Mouse (Mus musculus) cerebellum, adult 2 months (tissue): ENCODE data around the gene Apon. TPM values are rescaled to one million over a fixed set of nuclear protein-coding genes. Genes with fewer than 3 reads are reported as not detected.

Experiments used
- DNase-seq, 2 experiments: peaks; one replicate each; pipeline ENCODE4 v3.0.0; 2021
- H3K27ac ChIP-seq: fragments of 200-500 bp; 2 replicates; pipeline ENCODE4 v1.5.1; 2012; ENCODE audit warnings: low read length, control low read depth, inconsistent platforms; ENCODE audit not compliant: insufficient read depth
- H3K27me3 ChIP-seq: fragments of 200-500 bp; 2 replicates; pipeline ENCODE4 v1.6.1; 2012; ENCODE audit warnings: inconsistent platforms, mild to moderate bottlenecking, low read length, moderate library complexity; ENCODE audit not compliant: control insufficient read depth, insufficient read depth
- H3K4me1 ChIP-seq: fragments of 200-500 bp; 2 replicates; pipeline ENCODE4 v1.6.1; 2011; ENCODE audit warnings: low read length; ENCODE audit not compliant: control insufficient read depth, insufficient read depth
- H3K4me3 ChIP-seq: fragments of 200-500 bp; replicated peaks from 2 replicates; pipeline ENCODE3; 2011; ENCODE audit warnings: mild to moderate bottlenecking, low read depth, low read length, control low read depth; ENCODE audit not compliant: insufficient read depth
- CTCF ChIP-seq: fragments of 200-500 bp; IDR thresholded peaks from 2 replicates; pipeline ENCODE4 v1.5.1; 2011; ENCODE audit warnings: low read depth, mild to moderate bottlenecking, control low read depth, low read length, moderate library complexity, borderline replicate concordance; ENCODE audit not compliant: insufficient read depth
- POLR2A ChIP-seq: fragments of 200-500 bp; IDR thresholded peaks from 2 replicates; pipeline ENCODE4 v1.6.1; 2011; ENCODE audit warnings: low read length, control low read depth, borderline replicate concordance; ENCODE audit not compliant: insufficient read depth
- WGBS: fragments of 180-500 bp; shearing (Covaris S2); methylation state at CpG from one replicate; pipeline ENCODE4 v1.1.7; 2018; 5-methylcytosine and 5-hydroxymethylcytosine counted together
- polyA plus RNA-seq: library from polyadenylated mRNA; depleted of rRNA; stranded (reverse); fragments of >200 nt; gene quantifications from 2 replicates; pipeline ENCODE4 v1.2.3, GENCODE M21; 2012

Gene Apon
- polyA plus RNA-seq, 1 experiment, result not detected

- no peak for TF ChIP-seq CTCF
- no peak for TF ChIP-seq POLR2A
- no peaks in the 10 kb centered on the region for H3K27me3 ChIP-seq
- H3K4me1 ChIP-seq, result peaks cover 5% of the 10 kb centered on the region; the same call in 1 of the 2 replicates
- H3K4me3 ChIP-seq, result peak overlapping the region; percentile 25
- DNase-seq, result peak; percentile 38 to 56
- no peak overlapping the region for H3K27ac ChIP-seq
- WGBS, result 41% methylated on average over 15 of the region's 15 CpGs
Measured at GRCm38 (mm10) chr10:128237807-128238480, 16.0 kb upstream of the Apon start.

GRCm38 (mm10) chr10:128239140-128239539 lies 14.8 kb upstream of the Apon start:
- Histone ChIP-seq H3K4me3 (no peak overlapping the region), H3K27me3 (no peaks in the 10 kb centered on the region), H3K4me1 (peaks cover 4% of the 10 kb centered on the region; the same call in 1 of the 2 replicates), H3K27ac (no peak overlapping the region)
- TF ChIP-seq POLR2A (no peak), CTCF (no peak)
- WGBS, result over 99% methylated on average over 4 of the region's 4 CpGs
- no peak for DNase-seq

GRCm38 (mm10) chr10:128240131-128240530 lies 13.8 kb upstream of the Apon start:
- TF ChIP-seq CTCF (no peak), POLR2A (no peak)
- no peak overlapping the region for H3K4me3 ChIP-seq
- no peaks in the 10 kb centered on the region for H3K27me3 ChIP-seq
- no peak for DNase-seq
- 80% methylated on average over 18 of the region's 18 CpGs for WGBS
- H3K4me1 ChIP-seq, result peaks cover 4% of the 10 kb centered on the region; the same call in 1 of the 2 replicates
- H3K27ac ChIP-seq, result no peak overlapping the region

GRCm38 (mm10) chr10:128243252-128243651 lies 10.6 kb upstream of the Apon start:
- Histone ChIP-seq H3K27ac (no peak overlapping the region), H3K4me1 (no peaks in the 10 kb centered on the region; the same call in 1 of the 2 replicates), H3K27me3 (no peaks in the 10 kb centered on the region), H3K4me3 (no peak overlapping the region)
- no peak for TF ChIP-seq CTCF
- no peak for TF ChIP-seq POLR2A
- 89% methylated on average over 8 of the region's 8 CpGs for WGBS
- DNase-seq, result no peak

GRCm38 (mm10) chr10:128244121-128244520 lies 9.8 kb upstream of the Apon start:
- Histone ChIP-seq H3K27me3 (no peaks in the 10 kb centered on the region), H3K27ac (no peak overlapping the region), H3K4me1 (no peaks in the 10 kb centered on the region), H3K4me3 (no peak overlapping the region)
- no peak for DNase-seq
- 89% methylated on average over 15 of the region's 15 CpGs for WGBS
- no peak for TF ChIP-seq CTCF
- TF ChIP-seq POLR2A, result no peak

GRCm38 (mm10) chr10:128247020-128247732 lies 6.7 kb upstream of the Apon start:
- no peak overlapping the region for H3K27ac ChIP-seq
- no peak overlapping the region for H3K4me3 ChIP-seq

GRCm38 (mm10) chr10:128250565-128250964 lies 3.3 kb upstream of the Apon start:
- Histone ChIP-seq H3K4me3 (no peak overlapping the region), H3K27ac (no peak overlapping the region), H3K4me1 (no peaks in the 10 kb centered on the region), H3K27me3 (no peaks in the 10 kb centered on the region)
- TF ChIP-seq POLR2A (no peak), CTCF (no peak)
- no peak for DNase-seq
- WGBS, result 94% methylated on average over 13 of the region's 13 CpGs

More at GRCm38 (mm10) chr10:128247020-128247732, 6.7 kb upstream of the Apon start:
- TF ChIP-seq POLR2A (no peak), CTCF (no peak)
- no peaks in the 10 kb centered on the region for H3K27me3 ChIP-seq
- 76% methylated on average over 17 of the region's 17 CpGs for WGBS
- no peaks in the 10 kb centered on the region for H3K4me1 ChIP-seq
- DNase-seq, result no peak

GRCm38 (mm10) chr10:128255925-128256324 lies 2.0 kb downstream of the Apon start:
- H3K4me3 ChIP-seq, result no peak overlapping the region
- 90% methylated on average over 8 of the region's 8 CpGs for WGBS
- DNase-seq, result no peak
- H3K27ac ChIP-seq, result no peak overlapping the region
- TF ChIP-seq POLR2A (no peak), CTCF (no peak)
- H3K27me3 ChIP-seq, result no peaks in the 10 kb centered on the region
- no peaks in the 10 kb centered on the region for H3K4me1 ChIP-seq
